Mouse (Mus musculus) stomach, postnatal 0 days (tissue): Measurements from ENCODE around the gene Tldc2. TPM values are rescaled to one million over a fixed set of nuclear protein-coding genes. Genes with fewer than 3 reads are reported as not detected.
A peak's percentile ranks its signal among the peaks of the same experiment; 100 is the strongest.

Experiments used
- ATAC-seq: fragments of 200-750 bp; cut with Nextera tagmentation; 2 replicates; pipeline ENCODE4 v1.8.0; 2017; ENCODE audit not compliant: low FRiP score, low TSS enrichment
- DNase-seq: peaks from one replicate; pipeline ENCODE4 v3.0.0-alpha.2; 2016; ENCODE audit warnings: low spot score
- H3K27ac ChIP-seq: fragments of 300-500 bp; sonication (generic); replicated peaks from 2 replicates; pipeline ENCODE4 v1.5.1; 2014; ENCODE audit warnings: mild to moderate bottlenecking, control low read depth
- H3K27me3 ChIP-seq: fragments of 300-500 bp; sonication (generic); 2 replicates; pipeline ENCODE4 v1.6.1; 2014; ENCODE audit warnings: low read length; ENCODE audit not compliant: control insufficient read depth, insufficient read depth
- H3K36me3 ChIP-seq: fragments of 300-500 bp; sonication (generic); 2 replicates; pipeline ENCODE4 v1.6.1; 2014; ENCODE audit warnings: low read length, mixed read lengths; ENCODE audit not compliant: control insufficient read depth, insufficient read depth
- H3K4me1 ChIP-seq: fragments of 300-500 bp; sonication (generic); replicated peaks from 2 replicates; pipeline ENCODE4 v1.6.1; 2014; ENCODE audit warnings: antibody characterized with exemption; ENCODE audit not compliant: control insufficient read depth, insufficient read depth
- H3K4me2 ChIP-seq: fragments of 300-500 bp; sonication (generic); replicated peaks from 2 replicates; pipeline ENCODE4 v1.6.1; 2014; ENCODE audit warnings: low read depth, mild to moderate bottlenecking, control low read depth, moderate library complexity
- H3K4me3 ChIP-seq: fragments of 300-500 bp; sonication (generic); 2 replicates; pipeline ENCODE4 v1.5.1; 2014; ENCODE audit warnings: low read depth, low read length, control low read depth
- H3K9ac ChIP-seq: fragments of 300-500 bp; sonication (generic); 2 replicates; pipeline ENCODE4 v1.6.1; 2014; ENCODE audit warnings: mild to moderate bottlenecking, low read length, control low read depth, mixed read lengths
- H3K9me3 ChIP-seq: fragments of 300-500 bp; sonication (generic); 2 replicates; pipeline ENCODE4 v1.6.1; 2016; ENCODE audit warnings: low read length; ENCODE audit not compliant: control insufficient read depth
- CTCF ChIP-seq: IDR thresholded peaks from 2 replicates; pipeline ENCODE4 v1.5.1; 2016; ENCODE audit warnings: antibody characterized with exemption, low read depth, mild to moderate bottlenecking, moderate library complexity
- EP300 ChIP-seq: optimal IDR thresholded peaks from 2 replicates; pipeline ENCODE3; 2016; ENCODE audit warnings: antibody characterized with exemption
- WGBS: fragments of 180-500 bp; shearing (Covaris S2); extraction: QIAGEN DNeasy Blood & Tissue Kit; methylation state at CpG from one replicate; pipeline ENCODE4 v1.1.7; 2014; 5-methylcytosine and 5-hydroxymethylcytosine counted together
- polyA plus RNA-seq: library from polyadenylated mRNA; unstranded; fragments of >200 nt; fragmentation: Nextera tagmentation; extraction: Ambion mirVana; gene quantifications from 2 replicates; pipeline ENCODE4 v1.2.1, GENCODE M21; 2015

The Tldc2 gene
- polyA plus RNA-seq, result not detected in 2 replicates

GRCm38 (mm10) chr2:157086796-157087195, at the start of gene Tldc2:
Tldc2 (plus strand) TSS chr2:157087055.
- no peak for ATAC-seq
- no peaks in the 10 kb centered on the region for H3K9me3 ChIP-seq
- H3K36me3 ChIP-seq, result no peaks in the 10 kb centered on the region
- no peak within 1 kb of the TSS for H3K9ac ChIP-seq
- no peaks in the 10 kb centered on the region for H3K27me3 ChIP-seq
- DNase-seq, result no peak
- H3K27ac ChIP-seq, result no peak within 1 kb of the TSS
- H3K4me1 ChIP-seq, result no peaks in the 10 kb centered on the region
- TF ChIP-seq EP300 (no peak), CTCF (no peak)
- no peak within 1 kb of the TSS for H3K4me2 ChIP-seq
- H3K4me3 ChIP-seq, result no peak within 1 kb of the TSS
- WGBS, result 79% methylated on average over 8 of the region's 8 CpGs

GRCm38 (mm10) chr2:157037303-157037702, 49.6 kb upstream of the Tldc2 start:
- no peaks in the 10 kb centered on the region for H3K4me1 ChIP-seq
- no peaks in the 10 kb centered on the region for H3K9me3 ChIP-seq
- no peak for ATAC-seq
- peaks cover 18% of the 10 kb centered on the region for H3K36me3 ChIP-seq
- 86% methylated on average over 9 of the region's 9 CpGs for WGBS
- H3K27me3 ChIP-seq, result no peaks in the 10 kb centered on the region
- no peak overlapping the region for H3K4me2 ChIP-seq
- no peak for TF ChIP-seq CTCF
- no peak for TF ChIP-seq EP300
- H3K4me3 ChIP-seq, result no peak overlapping the region
- H3K9ac ChIP-seq, result no peak overlapping the region
- DNase-seq, result no peak
- H3K27ac ChIP-seq, result no peak overlapping the region

- Histone ChIP-seq H3K9ac (no peak overlapping the region), H3K27me3 (no peaks in the 10 kb centered on the region), H3K36me3 (peaks cover 18% of the 10 kb centered on the region), H3K4me2 (no peak overlapping the region), H3K27ac (no peak overlapping the region), H3K9me3 (no peaks in the 10 kb centered on the region), H3K4me1 (no peaks in the 10 kb centered on the region), H3K4me3 (no peak overlapping the region)
- peak; percentile 48; the same call in 1 of the 2 replicates for ATAC-seq
- 84% methylated on average over 49 of the region's 50 CpGs for WGBS
- no peak for DNase-seq
- TF ChIP-seq CTCF (peak; percentile 49), EP300 (no peak)
Observed at GRCm38 (mm10) chr2:157039900-157040648, 46.8 kb upstream of the Tldc2 start.

- Histone ChIP-seq H3K4me3 (no peak overlapping the region), H3K27me3 (no peaks in the 10 kb centered on the region), H3K4me1 (no peaks in the 10 kb centered on the region), H3K36me3 (peaks cover 18% of the 10 kb centered on the region), H3K27ac (no peak overlapping the region), H3K9me3 (no peaks in the 10 kb centered on the region), H3K9ac (no peak overlapping the region), H3K4me2 (no peak overlapping the region)
- TF ChIP-seq CTCF, result no peak
- no peak for TF ChIP-seq EP300
- 81% methylated on average over 17 of the region's 17 CpGs for WGBS
- no peak for DNase-seq
- ATAC-seq, result peak; percentile 24; the same call in 1 of the 2 replicates
Observed at GRCm38 (mm10) chr2:157040649-157041046, 46.2 kb upstream of the Tldc2 start.

GRCm38 (mm10) chr2:157041421-157041820, 45.4 kb upstream of the Tldc2 start:
- no peak overlapping the region for H3K4me2 ChIP-seq
- 87% methylated on average over 7 of the region's 7 CpGs for WGBS
- DNase-seq (no peak), ATAC-seq (no peak)
- no peaks in the 10 kb centered on the region for H3K27me3 ChIP-seq
- no peak for TF ChIP-seq EP300
- TF ChIP-seq CTCF, result no peak
- no peaks in the 10 kb centered on the region for H3K4me1 ChIP-seq
- H3K9me3 ChIP-seq, result no peaks in the 10 kb centered on the region
- no peak overlapping the region for H3K9ac ChIP-seq
- no peak overlapping the region for H3K27ac ChIP-seq
- H3K4me3 ChIP-seq, result no peak overlapping the region
- H3K36me3 ChIP-seq, result peaks cover 18% of the 10 kb centered on the region

GRCm38 (mm10) chr2:157043556-157043955, 43.3 kb upstream of the Tldc2 start:
- Histone ChIP-seq H3K9ac (no peak overlapping the region), H3K4me1 (no peaks in the 10 kb centered on the region), H3K27ac (no peak overlapping the region), H3K27me3 (no peaks in the 10 kb centered on the region), H3K4me2 (no peak overlapping the region), H3K36me3 (peaks cover 16% of the 10 kb centered on the region), H3K9me3 (no peaks in the 10 kb centered on the region), H3K4me3 (no peak overlapping the region)
- ATAC-seq, result no peak
- no peak for DNase-seq
- 79% methylated on average over 8 of the region's 8 CpGs for WGBS
- TF ChIP-seq EP300 (no peak), CTCF (no peak)
